Mouse (Mus musculus) E14TG2a.4 (cell line): ENCODE measurements around the gene Lbhd2.

Source experiments
- CTCF ChIP-seq: conservative IDR thresholded peaks from 2 replicates; pipeline ENCODE4 v1.5.1; 2014; ENCODE audit warnings: low read length
- NANOG ChIP-seq: IDR thresholded peaks from 2 replicates; pipeline ENCODE4 v1.6.1; 2014; ENCODE audit warnings: borderline replicate concordance, low read length, mixed read lengths
- POU5F1 ChIP-seq: IDR thresholded peaks from 2 replicates; pipeline ENCODE4 v1.6.1; 2014; ENCODE audit warnings: low read length, borderline replicate concordance

DNA sequence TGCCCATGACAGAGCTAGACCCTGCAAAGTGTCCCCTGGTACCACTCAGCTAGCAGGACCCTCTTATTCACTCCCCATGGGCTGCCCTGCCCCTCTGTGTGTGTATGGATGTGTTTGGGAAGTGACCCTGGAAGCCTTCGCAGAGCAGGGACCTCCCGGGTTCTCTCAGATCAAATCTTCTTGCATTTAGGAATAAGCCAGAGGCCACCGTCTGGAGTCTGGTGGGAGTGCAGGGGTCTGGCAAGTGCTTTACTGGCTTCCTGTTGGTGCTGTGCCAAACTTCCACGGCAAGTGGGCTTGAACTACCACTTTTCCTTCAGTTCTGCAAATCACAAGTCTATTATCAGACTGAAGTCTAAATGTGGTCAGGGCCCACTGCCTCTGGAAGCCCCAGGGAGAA, 47.4 kb downstream of the Lbhd2 start:
- no peak for TF ChIP-seq CTCF
- no peak for TF ChIP-seq POU5F1
- TF ChIP-seq NANOG, result no peak
